Mouse (Mus musculus) midbrain, embryonic 11.5 days (tissue): ENCODE results near the gene Dcaf8. TPM values are rescaled to one million over a fixed set of nuclear protein-coding genes. Genes with fewer than 3 reads are reported as not detected.

Experiments
- ATAC-seq: fragments of 200-750 bp; cut with Nextera tagmentation; 2 replicates; pipeline ENCODE4 v1.8.0; 2017; ENCODE audit warnings: moderate TSS enrichment, moderate library complexity; ENCODE audit not compliant: low FRiP score
- DNase-seq: peaks from one replicate; pipeline ENCODE4 v3.0.0; 2015; ENCODE audit warnings: low spot score; ENCODE audit errors: missing footprints
- H3K27ac ChIP-seq: fragments of 300-500 bp; sonication (generic); 2 replicates; pipeline ENCODE4 v1.5.1; 2014; ENCODE audit warnings: low read depth, low read length
- H3K27me3 ChIP-seq: fragments of 300-500 bp; sonication (generic); 2 replicates; pipeline ENCODE4 v1.6.1; 2014; ENCODE audit warnings: mild to moderate bottlenecking, low read length, moderate library complexity, mixed read lengths; ENCODE audit not compliant: control insufficient read depth, insufficient read depth
- H3K36me3 ChIP-seq: fragments of 300-500 bp; sonication (generic); 2 replicates; pipeline ENCODE4 v1.6.1; 2014; ENCODE audit warnings: mild to moderate bottlenecking, low read length, moderate library complexity, mixed read lengths; ENCODE audit not compliant: control insufficient read depth, insufficient read depth
- H3K4me1 ChIP-seq: fragments of 300-500 bp; sonication (generic); 2 replicates; pipeline ENCODE4 v1.6.1; 2014; ENCODE audit warnings: low read length; ENCODE audit not compliant: control insufficient read depth, insufficient read depth
- H3K4me2 ChIP-seq: fragments of 300-500 bp; sonication (generic); 2 replicates; pipeline ENCODE4 v1.6.1; 2014; ENCODE audit warnings: mild to moderate bottlenecking, moderate library complexity
- H3K4me3 ChIP-seq: fragments of 300-500 bp; sonication (generic); 2 replicates; pipeline ENCODE4 v1.5.1; 2014; ENCODE audit warnings: low read depth, low read length
- H3K9ac ChIP-seq: fragments of 300-500 bp; sonication (generic); 2 replicates; pipeline ENCODE4 v1.6.1; 2014; ENCODE audit warnings: low read length
- H3K9me3 ChIP-seq: fragments of 300-500 bp; sonication (generic); 2 replicates; pipeline ENCODE4 v1.6.1; 2016; ENCODE audit warnings: low read length; ENCODE audit not compliant: control insufficient read depth
- WGBS: fragments of 180-500 bp; shearing (Covaris S2); extraction: QIAGEN DNeasy Blood & Tissue Kit; methylation state at CpG from one replicate; pipeline ENCODE4 v1.1.7; 2014; 5-methylcytosine and 5-hydroxymethylcytosine counted together
- polyA plus RNA-seq: library from polyadenylated mRNA; unstranded; fragments of >200 nt; fragmentation: Nextera tagmentation; extraction: Ambion mirVana; gene quantifications from 2 replicates; pipeline ENCODE4 v1.2.1, GENCODE M21; 2014

The Dcaf8 gene
- polyA plus RNA-seq, 1 experiment from 2014 or later: 100.0 TPM

GRCm38 (mm10) chr1:172160508-172160907 lies 12.6 kb downstream of the Dcaf8 start:
- no peak overlapping the region for H3K4me3 ChIP-seq

DNA sequence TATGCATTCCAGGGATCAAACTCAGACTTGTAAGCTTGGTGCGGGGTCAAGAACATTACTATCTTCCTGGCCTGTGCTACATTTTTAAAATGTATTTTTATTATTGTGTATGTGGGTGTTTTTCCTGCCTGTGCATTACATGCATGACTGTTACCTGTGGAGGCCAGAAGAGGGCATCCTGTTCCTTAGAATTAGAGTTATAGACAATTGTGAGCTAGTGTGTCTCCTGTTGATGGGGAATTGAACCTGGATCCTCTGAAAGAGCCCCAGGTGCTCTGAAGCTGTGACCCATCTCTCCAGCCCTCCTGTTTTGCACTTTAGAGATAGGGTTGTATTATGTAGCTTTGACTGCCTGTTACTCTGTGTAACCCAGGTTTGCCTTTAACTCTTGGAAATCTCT lies 14.1 kb downstream of the Dcaf8 start:
- Histone ChIP-seq H3K9ac (no peak overlapping the region), H3K9me3 (no peaks in the 10 kb centered on the region), H3K36me3 (peaks cover 2% of the 10 kb centered on the region; the same call in 1 of the 2 replicates), H3K27me3 (no peaks in the 10 kb centered on the region), H3K4me3 (no peak overlapping the region), H3K27ac (no peak overlapping the region), H3K4me1 (no peaks in the 10 kb centered on the region), H3K4me2 (no peak overlapping the region)
- DNase-seq (no peak), ATAC-seq (peak; percentile 40; the same call in 1 of the 2 replicates)
- 93% methylated on average over 1 of the region's 1 CpGs for WGBS

More at GRCm38 (mm10) chr1:172160508-172160907, 12.6 kb downstream of the Dcaf8 start:
- Histone ChIP-seq H3K4me1 (no peaks in the 10 kb centered on the region), H3K4me2 (no peak overlapping the region), H3K9ac (no peak overlapping the region), H3K36me3 (no peaks in the 10 kb centered on the region), H3K27me3 (no peaks in the 10 kb centered on the region), H3K9me3 (no peaks in the 10 kb centered on the region), H3K27ac (no peak overlapping the region)
- no peak for DNase-seq
- ATAC-seq: no peak

- DNase-seq (no peak), ATAC-seq (no peak)
- 89% methylated on average over 6 of the region's 6 CpGs for WGBS
- no peak overlapping the region for H3K27ac ChIP-seq
- H3K36me3 ChIP-seq: peaks cover 3% of the 10 kb centered on the region; the same call in 1 of the 2 replicates
- H3K9me3 ChIP-seq: no peaks in the 10 kb centered on the region
- no peak overlapping the region for H3K9ac ChIP-seq
- H3K4me2 ChIP-seq: no peak overlapping the region
- no peaks in the 10 kb centered on the region for H3K4me1 ChIP-seq
- no peak overlapping the region for H3K4me3 ChIP-seq
- H3K27me3 ChIP-seq: no peaks in the 10 kb centered on the region
Measured at GRCm38 (mm10) chr1:172162959-172163358, 15.1 kb downstream of the Dcaf8 start.

DNA sequence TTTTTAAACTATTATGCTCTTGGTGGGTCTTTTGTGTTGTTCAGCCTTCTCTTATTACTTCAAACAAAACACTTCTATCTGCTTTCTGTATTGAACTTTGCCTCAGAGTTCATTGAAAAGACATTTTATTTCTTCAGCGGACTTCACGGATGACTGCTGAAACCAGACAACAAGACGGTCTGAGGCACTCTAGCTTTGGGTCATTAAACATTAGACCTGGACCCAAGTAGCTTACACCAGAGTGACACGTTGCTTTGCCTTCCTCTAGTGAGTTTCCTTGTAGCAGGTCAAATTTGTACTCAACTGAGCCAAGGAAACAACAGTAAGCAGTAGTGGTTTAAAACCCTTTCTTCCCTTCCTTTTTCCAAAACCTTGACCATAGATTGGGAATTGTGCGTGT lies 20.0 kb downstream of the Dcaf8 start:
- no peaks in the 10 kb centered on the region for H3K9me3 ChIP-seq
- H3K4me1 ChIP-seq: no peaks in the 10 kb centered on the region
- DNase-seq (no peak), ATAC-seq (no peak)
- H3K27me3 ChIP-seq: no peaks in the 10 kb centered on the region
- 87% methylated on average over 5 of the region's 5 CpGs for WGBS
- no peak overlapping the region for H3K9ac ChIP-seq
- H3K36me3 ChIP-seq: peaks cover 20% of the 10 kb centered on the region
- H3K4me2 ChIP-seq: no peak overlapping the region
- H3K27ac ChIP-seq: no peak overlapping the region
- no peak overlapping the region for H3K4me3 ChIP-seq

DNA sequence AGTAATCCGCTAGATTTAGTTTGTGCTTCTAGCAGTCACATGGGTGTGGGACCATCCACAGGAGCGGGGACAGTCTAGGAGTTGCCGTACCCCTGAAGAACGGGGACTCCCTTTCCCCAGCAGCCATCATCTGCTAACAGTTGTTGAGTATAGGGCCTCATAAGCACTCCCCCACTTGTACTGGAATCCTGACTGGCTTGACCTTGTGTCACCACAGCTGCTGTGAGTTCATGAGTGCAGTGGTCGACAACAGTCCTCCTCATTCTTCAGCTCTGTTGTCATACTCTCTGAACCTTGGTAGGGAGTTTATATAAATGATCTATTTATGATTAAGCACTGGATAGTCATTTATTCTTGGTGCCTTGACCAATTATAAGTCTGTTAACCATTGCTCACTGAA lies 21.9 kb downstream of the Dcaf8 start:
- no peak for ATAC-seq
- Histone ChIP-seq H3K4me3 (no peak overlapping the region), H3K27ac (no peak overlapping the region), H3K4me2 (no peak overlapping the region), H3K9me3 (no peaks in the 10 kb centered on the region), H3K36me3 (peaks cover 31% of the 10 kb centered on the region), H3K4me1 (no peaks in the 10 kb centered on the region), H3K9ac (no peak overlapping the region), H3K27me3 (no peaks in the 10 kb centered on the region)
- WGBS: 98% methylated on average over 5 of the region's 5 CpGs
- no peak for DNase-seq

- Histone ChIP-seq H3K27ac (no peak overlapping the region), H3K9me3 (no peaks in the 10 kb centered on the region), H3K36me3 (peaks cover 29% of the 10 kb centered on the region), H3K4me3 (no peak overlapping the region), H3K9ac (no peak overlapping the region), H3K27me3 (no peaks in the 10 kb centered on the region), H3K4me1 (no peaks in the 10 kb centered on the region), H3K4me2 (no peak overlapping the region)
- DNase-seq (no peak), ATAC-seq (no peak)
- WGBS: 91% methylated on average over 21 of the region's 21 CpGs
Measured at GRCm38 (mm10) chr1:172172381-172172780, 24.5 kb downstream of the Dcaf8 start.

- no peaks in the 10 kb centered on the region for H3K4me1 ChIP-seq
- H3K27me3 ChIP-seq: no peaks in the 10 kb centered on the region
- no peak for ATAC-seq
- no peaks in the 10 kb centered on the region for H3K9me3 ChIP-seq
- no peak overlapping the region for H3K4me2 ChIP-seq
- no peak overlapping the region for H3K4me3 ChIP-seq
- no peak overlapping the region for H3K9ac ChIP-seq
- H3K27ac ChIP-seq: no peak overlapping the region
- no peak for DNase-seq
- peaks cover 29% of the 10 kb centered on the region for H3K36me3 ChIP-seq
- WGBS: 88% methylated on average over 5 of the region's 5 CpGs
Measured at GRCm38 (mm10) chr1:172173181-172173580, 25.3 kb downstream of the Dcaf8 start.

DNA sequence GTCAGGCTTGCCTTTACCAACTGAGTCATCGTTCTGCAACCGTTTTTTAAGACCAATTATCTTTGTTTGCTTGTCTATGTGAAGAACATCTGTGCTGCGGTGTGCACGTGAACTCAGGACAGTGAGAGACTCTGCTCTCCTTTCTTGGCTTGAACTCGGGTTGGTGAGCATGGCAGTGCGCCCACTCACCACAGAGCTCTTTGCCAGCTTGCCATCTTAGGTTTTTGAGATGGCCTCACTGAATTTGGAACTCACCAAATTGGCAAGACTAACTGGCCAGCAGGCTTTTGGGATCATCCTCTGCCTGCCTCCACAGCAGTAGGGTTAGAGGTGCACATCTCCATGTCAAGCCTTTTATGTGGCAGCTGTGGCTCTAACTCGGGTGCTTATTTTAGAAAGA lies 29.9 kb downstream of the Dcaf8 start:
- Histone ChIP-seq H3K27me3 (no peaks in the 10 kb centered on the region), H3K9me3 (no peaks in the 10 kb centered on the region), H3K4me1 (no peaks in the 10 kb centered on the region), H3K4me3 (no peak overlapping the region), H3K9ac (no peak overlapping the region), H3K4me2 (no peak overlapping the region), H3K27ac (no peak overlapping the region), H3K36me3 (peaks cover 21% of the 10 kb centered on the region)
- WGBS: 93% methylated on average over 7 of the region's 7 CpGs
- no peak for DNase-seq
- no peak for ATAC-seq

DNA sequence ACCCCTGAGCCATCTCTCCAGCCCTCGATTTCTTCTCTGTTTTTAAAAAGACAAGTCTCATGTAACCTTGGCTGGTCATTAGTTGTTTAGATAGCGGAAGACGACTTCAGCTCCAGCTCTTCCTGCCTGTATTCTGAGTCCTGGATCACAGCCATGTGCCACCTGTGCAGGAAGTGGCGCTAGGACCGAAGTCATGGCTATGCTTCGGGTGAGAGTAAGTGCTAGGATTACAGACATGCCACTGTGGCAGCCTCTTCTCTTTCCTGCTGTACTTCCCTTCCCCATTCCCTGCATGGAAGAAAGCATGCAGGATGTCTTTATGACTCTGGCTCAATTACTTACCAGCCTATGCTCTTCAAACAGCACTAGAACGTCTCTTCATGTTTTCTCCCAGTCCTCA lies 31.2 kb downstream of the Dcaf8 start:
- Histone ChIP-seq H3K4me3 (no peak overlapping the region), H3K4me1 (no peaks in the 10 kb centered on the region), H3K36me3 (peaks cover 12% of the 10 kb centered on the region), H3K4me2 (no peak overlapping the region), H3K27ac (no peak overlapping the region), H3K27me3 (no peaks in the 10 kb centered on the region), H3K9ac (no peak overlapping the region), H3K9me3 (no peaks in the 10 kb centered on the region)
- ATAC-seq: no peak
- DNase-seq: no peak
- WGBS: 91% methylated on average over 7 of the region's 7 CpGs

GRCm38 (mm10) chr1:172180881-172181280 lies 33.0 kb downstream of the Dcaf8 start:
- Histone ChIP-seq H3K4me2 (no peak overlapping the region), H3K27ac (no peak overlapping the region), H3K36me3 (peaks cover 11% of the 10 kb centered on the region), H3K9me3 (no peaks in the 10 kb centered on the region), H3K9ac (no peak overlapping the region), H3K4me1 (no peaks in the 10 kb centered on the region), H3K4me3 (no peak overlapping the region), H3K27me3 (no peaks in the 10 kb centered on the region)
- 83% methylated on average over 4 of the region's 4 CpGs for WGBS
- ATAC-seq: no peak
- DNase-seq: no peak
